Mouse (Mus musculus) ovary, postnatal 14 days (tissue): ENCODE data around the gene Nfam1.

Experiments used
- DNase-seq: peaks from one replicate; pipeline ENCODE4 v3.0.0; 2022; ENCODE audit warnings: low spot score

The Nfam1 gene

GRCm38 (mm10) chr15:82958253-82958701 lies 74.8 kb downstream of the Nfam1 start:
- DNase-seq: no peak

- DNase-seq: no peak
These were observed 76.4 kb downstream of the Nfam1 start for GRCm38 (mm10) chr15:82956721-82957120.

GRCm38 (mm10) chr15:82956310-82956709 lies 76.8 kb downstream of the Nfam1 start:
- DNase-seq: no peak

GRCm38 (mm10) chr15:82955286-82955685 lies 77.8 kb downstream of the Nfam1 start:
- DNase-seq: no peak

- DNase-seq: no peak
These were observed 79.1 kb downstream of the Nfam1 start for GRCm38 (mm10) chr15:82954034-82954433.

GRCm38 (mm10) chr15:82953096-82953495 lies 80.0 kb downstream of the Nfam1 start:
- DNase-seq: no peak

GRCm38 (mm10) chr15:82952292-82952705 lies 80.8 kb downstream of the Nfam1 start:
- DNase-seq: no peak

GRCm38 (mm10) chr15:82950246-82950645 lies 82.9 kb downstream of the Nfam1 start:
- DNase-seq: no peak

GRCm38 (mm10) chr15:82947431-82947830 lies 85.7 kb downstream of the Nfam1 start:
- no peak for DNase-seq

- no peak for DNase-seq
These were observed 88.5 kb downstream of the Nfam1 start for GRCm38 (mm10) chr15:82944479-82945195.
